Mouse (Mus musculus) stomach, embryonic 14.5 days (tissue): Measurements from ENCODE around the gene Nkx2-3. TPM values are rescaled to one million over a fixed set of nuclear protein-coding genes. Genes with fewer than 3 reads are reported as not detected.

ENCODE experiments used
- ATAC-seq: fragments of 200-750 bp; cut with Nextera tagmentation; 2 replicates; pipeline ENCODE4 v1.8.0; 2017; ENCODE audit warnings: low read depth, moderate TSS enrichment; ENCODE audit not compliant: insufficient number of reproducible peaks, insufficient read depth, low FRiP score
- H3K27ac ChIP-seq: fragments of 300-500 bp; sonication (generic); 2 replicates; pipeline ENCODE4 v1.5.1; 2014; ENCODE audit warnings: mild to moderate bottlenecking, low read length, moderate library complexity, mixed read lengths
- H3K27me3 ChIP-seq: fragments of 300-500 bp; sonication (generic); 2 replicates; pipeline ENCODE4 v1.6.1; 2014; ENCODE audit warnings: low read length, control low read depth, mixed read lengths; ENCODE audit not compliant: control insufficient read depth, insufficient read depth
- H3K36me3 ChIP-seq: fragments of 300-500 bp; sonication (generic); 2 replicates; pipeline ENCODE4 v1.6.1; 2014; ENCODE audit warnings: mild to moderate bottlenecking, control low read depth, low read length, moderate library complexity, mixed read lengths; ENCODE audit not compliant: control insufficient read depth, insufficient read depth
- H3K4me1 ChIP-seq: fragments of 300-500 bp; sonication (generic); 2 replicates; pipeline ENCODE4 v1.6.1; 2014; ENCODE audit warnings: low read length, control low read depth, mixed read lengths; ENCODE audit not compliant: control insufficient read depth, insufficient read depth
- H3K4me2 ChIP-seq: fragments of 300-500 bp; sonication (generic); replicated peaks from 2 replicates; pipeline ENCODE4 v1.6.1; 2014; ENCODE audit warnings: low read depth, low read length, control low read depth
- H3K4me3 ChIP-seq: fragments of 300-500 bp; sonication (generic); 2 replicates; pipeline ENCODE4 v1.5.1; 2014; ENCODE audit warnings: low read depth, low read length, control low read depth
- H3K9ac ChIP-seq: fragments of 300-500 bp; sonication (generic); replicated peaks from 2 replicates; pipeline ENCODE4 v1.6.1; 2014; ENCODE audit warnings: low read depth, mild to moderate bottlenecking, control low read depth, low read length, moderate library complexity, mixed read lengths
- H3K9me3 ChIP-seq: fragments of 300-500 bp; sonication (generic); 2 replicates; pipeline ENCODE4 v1.6.1; 2016; ENCODE audit warnings: low read depth, low read length, control low read depth; ENCODE audit not compliant: control insufficient read depth
- WGBS: fragments of 180-500 bp; shearing (Covaris S2); extraction: QIAGEN DNeasy Blood & Tissue Kit; methylation state at CpG from one replicate; pipeline ENCODE4 v1.1.7; 2014; 5-methylcytosine and 5-hydroxymethylcytosine counted together
- polyA plus RNA-seq: library from polyadenylated mRNA; unstranded; fragments of >200 nt; fragmentation: Nextera tagmentation; extraction: Ambion mirVana; gene quantifications from 2 replicates; pipeline ENCODE4 v1.2.1, GENCODE M21; 2014

Nkx2-3 gene
- polyA plus RNA-seq, 1 experiment from 2014 or later: 5.5 TPM

- Histone ChIP-seq H3K9ac (no peak overlapping the region), H3K4me1 (no peaks in the 10 kb centered on the region), H3K36me3 (no peaks in the 10 kb centered on the region), H3K4me3 (no peak overlapping the region), H3K27ac (no peak overlapping the region), H3K27me3 (peaks cover 12% of the 10 kb centered on the region), H3K4me2 (no peak overlapping the region), H3K9me3 (no peaks in the 10 kb centered on the region)
- no peak; the same call in 1 of the 2 replicates for ATAC-seq
- 25% methylated on average over 3 of the region's 3 CpGs for WGBS
These were observed 14.0 kb downstream of the Nkx2-3 start for GRCm38 (mm10) chr19:43626160-43626559.

DNA sequence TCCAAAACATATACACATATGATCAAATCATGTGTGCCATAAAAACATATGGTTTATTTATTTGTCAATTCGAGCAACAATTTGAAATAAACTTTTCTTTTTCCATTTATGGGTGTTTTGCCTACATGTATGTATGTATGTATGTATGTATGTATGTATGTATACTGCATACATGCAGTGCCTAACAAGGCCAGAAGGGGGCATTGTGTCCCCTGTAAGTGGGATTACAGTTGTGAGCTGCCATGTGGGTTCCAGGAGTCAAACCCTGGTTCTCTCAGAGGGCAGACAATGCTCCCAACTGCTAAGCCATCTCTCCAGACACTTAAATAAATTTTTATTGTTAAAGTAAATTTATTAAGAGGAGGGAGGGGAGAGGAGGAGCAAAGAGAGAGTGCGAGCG lies 15.2 kb downstream of the Nkx2-3 start:
- no peaks in the 10 kb centered on the region for H3K9me3 ChIP-seq
- H3K4me1 ChIP-seq: no peaks in the 10 kb centered on the region
- no peak overlapping the region for H3K27ac ChIP-seq
- 93% methylated on average over 3 of the region's 3 CpGs for WGBS
- H3K36me3 ChIP-seq: no peaks in the 10 kb centered on the region
- no peak for ATAC-seq
- H3K9ac ChIP-seq: no peak overlapping the region
- peaks cover 5% of the 10 kb centered on the region; the same call in 1 of the 2 replicates for H3K27me3 ChIP-seq
- no peak overlapping the region for H3K4me3 ChIP-seq
- H3K4me2 ChIP-seq: no peak overlapping the region

- Histone ChIP-seq H3K27ac (no peak overlapping the region), H3K36me3 (no peaks in the 10 kb centered on the region), H3K9me3 (no peaks in the 10 kb centered on the region), H3K4me3 (no peak overlapping the region), H3K27me3 (no peaks in the 10 kb centered on the region), H3K9ac (no peak overlapping the region), H3K4me2 (no peak overlapping the region), H3K4me1 (no peaks in the 10 kb centered on the region)
- no peak for ATAC-seq
- WGBS: 30% methylated on average over 4 of the region's 4 CpGs
These were observed 17.0 kb downstream of the Nkx2-3 start for GRCm38 (mm10) chr19:43629088-43629487.

DNA sequence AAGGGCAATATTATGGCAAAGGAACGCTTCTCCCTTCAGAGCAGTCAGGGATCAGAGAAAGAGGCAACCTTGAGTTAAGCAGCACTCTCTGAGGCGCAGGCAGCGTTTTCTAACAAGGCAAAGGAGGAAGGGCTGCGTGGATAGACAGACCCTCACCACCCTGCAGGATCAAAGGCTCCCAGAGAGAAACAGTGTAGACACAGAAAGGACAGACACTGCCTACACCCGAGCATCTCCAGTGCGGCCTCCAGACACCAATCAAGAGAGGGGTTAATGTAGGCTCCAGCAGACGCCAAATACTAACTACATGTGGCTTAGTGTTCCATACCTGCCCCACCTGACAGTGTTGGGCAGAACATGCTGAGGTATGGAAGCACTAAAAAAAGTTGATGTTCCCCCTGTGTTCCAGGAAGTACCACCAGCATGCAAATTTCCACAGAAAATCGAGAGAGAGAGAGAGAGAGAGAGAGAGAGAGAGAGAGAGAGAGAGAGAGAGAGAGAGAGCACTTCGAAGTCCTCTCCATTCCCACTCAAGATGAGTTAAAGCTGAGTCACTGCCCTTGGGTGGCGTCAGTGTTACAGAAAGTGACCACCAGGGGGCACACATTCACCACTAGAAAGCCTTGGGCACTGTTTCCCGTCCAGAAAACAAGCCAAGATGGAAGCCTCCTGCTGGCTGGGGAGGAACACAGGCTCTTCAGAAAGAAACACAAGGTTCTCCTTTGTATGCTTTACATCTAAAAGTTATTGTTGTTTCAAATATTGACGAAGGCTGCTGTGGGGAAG lies 18.5 kb downstream of the Nkx2-3 start:
- 27% methylated on average over 12 of the region's 12 CpGs for WGBS

GRCm38 (mm10) chr19:43641833-43642232 lies 29.7 kb downstream of the Nkx2-3 start:
- Histone ChIP-seq H3K4me2 (no peak overlapping the region), H3K9me3 (no peaks in the 10 kb centered on the region), H3K9ac (no peak overlapping the region), H3K4me1 (0 out of 2 replicates have a peak, but pooled peaks cover 3% of the 10 kb centered on the region), H3K27ac (no peak overlapping the region), H3K36me3 (no peaks in the 10 kb centered on the region), H3K27me3 (no peaks in the 10 kb centered on the region), H3K4me3 (no peak overlapping the region)
- 57% methylated on average over 11 of the region's 11 CpGs for WGBS
- 0 out of 2 replicates have a peak, but pooled peaks have one; percentile 28 for ATAC-seq

More for the DNA sequence above, 18.5 kb downstream of the Nkx2-3 start:
- Histone ChIP-seq H3K4me3 (no peak overlapping the region), H3K36me3 (no peaks in the 10 kb centered on the region), H3K27me3 (no peaks in the 10 kb centered on the region), H3K4me1 (no peaks in the 10 kb centered on the region), H3K4me2 (no peak overlapping the region), H3K27ac (no peak overlapping the region), H3K9me3 (no peaks in the 10 kb centered on the region), H3K9ac (no peak overlapping the region)
- no peak for ATAC-seq

- H3K27me3 ChIP-seq: no peaks in the 10 kb centered on the region
- no peaks in the 10 kb centered on the region for H3K9me3 ChIP-seq
- no peak overlapping the region for H3K27ac ChIP-seq
- 0 out of 2 replicates have a peak, but pooled peaks cover 6% of the 10 kb centered on the region for H3K4me1 ChIP-seq
- 71% methylated on average over 9 of the region's 9 CpGs for WGBS
- no peak overlapping the region for H3K9ac ChIP-seq
- no peak for ATAC-seq
- no peaks in the 10 kb centered on the region for H3K36me3 ChIP-seq
- H3K4me2 ChIP-seq: no peak overlapping the region
- no peak overlapping the region for H3K4me3 ChIP-seq
These were observed 30.7 kb downstream of the Nkx2-3 start for GRCm38 (mm10) chr19:43642843-43643242.

GRCm38 (mm10) chr19:43645508-43645907 lies 33.4 kb downstream of the Nkx2-3 start:
- H3K4me2 ChIP-seq: no peak overlapping the region

DNA sequence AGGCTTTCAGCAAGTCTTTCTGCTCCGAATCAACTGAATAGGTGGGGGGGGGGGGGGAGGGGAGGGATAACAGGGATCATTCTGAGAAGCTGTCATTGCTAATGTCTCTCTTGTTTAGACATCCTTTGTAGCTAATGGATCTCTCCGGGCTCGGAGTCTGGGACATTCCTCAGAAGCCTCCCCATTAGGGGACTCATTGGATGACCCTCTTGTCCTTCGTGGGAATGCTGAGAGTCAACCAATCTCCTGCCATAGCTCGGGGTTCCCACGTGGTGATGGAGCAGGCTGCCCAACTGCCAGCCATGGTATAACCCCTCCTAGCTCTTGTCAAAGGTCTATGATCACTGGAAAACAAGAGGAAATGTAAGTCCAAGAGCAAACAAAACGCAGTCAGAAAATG lies 34.7 kb downstream of the Nkx2-3 start:
- no peak overlapping the region for H3K9ac ChIP-seq
- H3K27me3 ChIP-seq: no peaks in the 10 kb centered on the region
- ATAC-seq: no peak
- no peak overlapping the region for H3K4me3 ChIP-seq
- H3K27ac ChIP-seq: no peak overlapping the region
- 0 out of 2 replicates have a peak, but pooled peaks cover 6% of the 10 kb centered on the region for H3K4me1 ChIP-seq
- 21% methylated on average over 7 of the region's 7 CpGs for WGBS
- no peaks in the 10 kb centered on the region for H3K36me3 ChIP-seq
- no peak overlapping the region for H3K4me2 ChIP-seq
- H3K9me3 ChIP-seq: no peaks in the 10 kb centered on the region

More at GRCm38 (mm10) chr19:43645508-43645907, 33.4 kb downstream of the Nkx2-3 start:
- no peaks in the 10 kb centered on the region for H3K9me3 ChIP-seq
- no peaks in the 10 kb centered on the region for H3K36me3 ChIP-seq
- 0 out of 2 replicates have a peak, but pooled peaks cover 6% of the 10 kb centered on the region for H3K4me1 ChIP-seq
- no peaks in the 10 kb centered on the region for H3K27me3 ChIP-seq
- 85% methylated on average over 9 of the region's 9 CpGs for WGBS
- H3K4me3 ChIP-seq: no peak overlapping the region
- H3K9ac ChIP-seq: no peak overlapping the region
- H3K27ac ChIP-seq: no peak overlapping the region
- no peak for ATAC-seq
